Mouse (Mus musculus) embryonic fibroblast, embryonic 13.5 days (primary cell): ENCODE results near the gene Vamp1.

Source experiments
- CTCF ChIP-seq: IDR thresholded peaks from 2 replicates; pipeline ENCODE4 v1.5.1; 2011; ENCODE audit warnings: mild to moderate bottlenecking, control low read depth, low read length, moderate library complexity, borderline replicate concordance; ENCODE audit not compliant: insufficient read depth
- POLR2A ChIP-seq: IDR thresholded peaks from 2 replicates; pipeline ENCODE4 v1.6.1; 2011; ENCODE audit warnings: low read depth, mild to moderate bottlenecking, control low read depth, low read length, moderate library complexity

GRCm38 (mm10) chr6:125240617-125241016 is 25.3 kb downstream of the Vamp1 start:
- TF ChIP-seq CTCF: no peak
- no peak for TF ChIP-seq POLR2A
